Mouse (Mus musculus) adrenal gland, adult (tissue): Measurements from ENCODE around the gene Zfp263.
A peak's percentile ranks its signal among the peaks of the same experiment; 100 is the strongest.

Experiments
- DNase-seq, 2 experiments: peaks; one replicate each; pipeline ENCODE4 v3.0.0; 2022 to 2023; ENCODE audit warnings: low spot score in 1 of 2; ENCODE audit not compliant: inconsistent age in 2 of 2

Zfp263 gene

DNA sequence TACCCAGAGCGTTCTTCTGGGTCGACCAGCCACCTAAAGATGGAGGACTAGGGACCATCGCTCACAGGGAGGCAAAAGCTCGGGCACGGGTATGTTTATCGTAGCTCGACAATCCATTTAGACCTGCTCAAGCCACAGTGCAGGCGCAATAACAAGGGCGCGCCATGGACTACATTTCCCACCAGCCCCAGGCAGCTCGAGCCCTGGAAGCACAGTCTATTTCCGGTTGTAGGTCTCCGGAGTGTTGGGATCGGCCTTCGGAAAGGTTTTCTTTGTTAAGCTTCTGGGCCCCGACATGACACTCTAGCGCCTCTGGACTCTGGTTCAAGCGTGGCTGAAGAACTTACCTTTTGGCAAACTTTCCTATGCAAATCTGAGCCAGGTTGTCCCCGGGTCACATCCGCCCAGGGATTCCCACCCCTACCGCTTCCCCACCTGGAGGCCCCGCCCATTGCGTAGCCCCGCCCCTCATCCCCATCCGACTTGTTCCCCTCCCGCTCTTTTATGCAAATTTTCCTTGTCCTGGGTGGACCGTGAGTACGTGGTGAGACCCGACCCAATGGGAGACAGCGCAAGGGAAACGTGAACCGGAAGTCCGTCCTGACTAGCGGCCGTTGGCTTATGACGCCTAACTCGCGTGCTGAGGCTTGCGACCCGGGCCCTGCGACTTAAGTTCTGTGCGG lies at the start of gene Zfp263:
Gene Zfp263 (plus strand): TSS at position 591 of the 683 bp plus-strand sequence.
- peak; percentile 95 to 98 for DNase-seq

DNA sequence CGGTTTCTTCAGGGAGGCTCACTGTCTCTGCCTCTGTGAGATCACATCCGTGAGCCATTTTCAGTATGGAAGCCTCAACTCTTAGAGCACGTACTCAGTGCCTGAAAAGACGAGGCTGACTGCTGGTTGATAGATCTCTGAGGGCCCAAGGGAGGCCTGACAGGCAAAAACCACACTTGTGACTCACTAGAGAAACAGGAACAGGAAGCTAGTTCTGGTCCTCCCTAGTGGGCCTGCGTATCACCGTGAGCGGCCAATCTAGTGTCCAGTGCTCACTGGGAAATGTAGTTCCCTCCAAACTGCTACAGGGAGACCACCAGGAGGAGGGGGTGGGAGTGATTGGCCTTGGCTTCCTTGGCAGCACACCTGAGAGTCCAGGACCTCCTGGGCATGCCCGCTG lies 44.6 kb upstream of the Zfp263 start:
- DNase-seq = no peak

DNA sequence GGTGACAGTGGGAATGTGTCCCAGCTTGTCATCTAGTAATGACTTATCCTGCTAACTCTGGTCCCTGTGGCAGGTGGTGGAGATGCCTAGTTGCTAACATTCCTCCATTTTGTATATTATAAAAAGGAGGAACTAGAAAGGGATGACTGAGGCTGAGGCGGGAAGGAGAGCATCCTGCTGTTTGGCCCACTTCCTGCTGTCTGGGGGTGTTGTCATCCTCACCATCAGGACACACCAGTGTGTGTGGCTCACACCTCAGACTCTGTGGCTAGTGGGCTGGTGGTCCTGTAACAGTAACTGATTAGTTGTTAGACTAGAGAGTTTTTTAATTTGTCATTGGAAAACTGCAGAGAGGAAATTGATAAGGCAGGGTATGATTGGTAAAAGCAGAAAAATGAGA lies 43.0 kb upstream of the Zfp263 start:
- DNase-seq = no peak

DNA sequence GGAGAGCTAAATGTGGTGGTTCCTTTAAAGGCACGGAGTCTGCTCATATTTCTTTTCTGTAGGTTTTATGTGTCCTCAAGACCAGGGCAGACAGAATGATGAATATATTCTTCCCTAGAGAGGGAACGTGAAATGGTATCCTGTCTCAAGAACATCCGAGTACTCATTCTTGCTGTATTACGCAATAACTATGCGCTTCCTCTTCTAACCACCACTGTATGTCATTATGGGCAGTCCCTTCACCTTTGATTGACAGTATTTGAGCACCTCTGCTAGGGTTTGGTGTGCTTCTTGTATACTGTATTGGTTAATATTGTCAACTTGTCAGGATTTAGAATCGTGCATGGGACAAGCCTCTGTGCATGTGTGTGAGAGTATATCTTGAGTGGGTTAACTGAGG lies 37.2 kb upstream of the Zfp263 start:
- DNase-seq = no peak

DNA sequence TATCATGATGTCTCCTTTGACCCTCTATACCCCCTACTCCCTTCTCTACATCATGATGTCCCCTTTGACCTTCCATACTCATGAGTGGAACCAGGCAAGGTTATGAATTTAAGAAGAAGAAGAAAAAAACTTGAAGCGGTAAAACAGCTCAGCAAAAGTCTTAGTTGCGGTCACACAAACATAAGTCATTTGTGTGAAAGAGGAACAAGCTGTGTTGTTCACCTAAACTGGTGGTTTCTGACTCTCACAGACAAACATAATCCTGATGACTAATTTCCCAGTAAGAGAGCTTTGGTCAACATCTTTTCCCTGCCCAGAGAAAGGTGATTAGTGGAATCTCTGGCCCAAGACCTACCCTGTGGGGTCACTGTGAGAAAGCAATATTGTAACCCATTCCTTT lies 29.2 kb upstream of the Zfp263 start:
- no peak for DNase-seq

DNA sequence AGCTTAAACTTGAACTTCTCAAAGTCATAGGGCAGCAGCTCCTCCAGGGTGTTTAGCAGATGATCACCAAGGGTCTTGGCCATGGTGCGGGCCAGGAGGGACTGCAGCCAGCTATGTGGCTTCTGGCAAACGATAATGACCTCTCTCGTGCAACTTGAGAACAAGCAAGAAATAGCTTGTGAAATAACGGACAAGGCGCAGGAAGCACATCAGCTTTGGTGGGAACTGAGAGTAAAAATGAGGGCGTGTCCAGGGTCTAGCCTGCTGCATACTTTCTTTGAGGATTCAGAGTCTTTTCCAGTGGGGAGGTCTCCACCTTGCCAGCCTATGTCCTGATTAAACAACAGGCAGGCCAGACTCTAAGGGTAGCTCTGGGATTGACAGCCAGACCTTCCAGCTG lies 25.9 kb upstream of the Zfp263 start, which contains the start of gene Mefv:
Gene Mefv (minus strand): TSS at position 118 of the 400 bp plus-strand sequence.
- DNase-seq = no peak

DNA sequence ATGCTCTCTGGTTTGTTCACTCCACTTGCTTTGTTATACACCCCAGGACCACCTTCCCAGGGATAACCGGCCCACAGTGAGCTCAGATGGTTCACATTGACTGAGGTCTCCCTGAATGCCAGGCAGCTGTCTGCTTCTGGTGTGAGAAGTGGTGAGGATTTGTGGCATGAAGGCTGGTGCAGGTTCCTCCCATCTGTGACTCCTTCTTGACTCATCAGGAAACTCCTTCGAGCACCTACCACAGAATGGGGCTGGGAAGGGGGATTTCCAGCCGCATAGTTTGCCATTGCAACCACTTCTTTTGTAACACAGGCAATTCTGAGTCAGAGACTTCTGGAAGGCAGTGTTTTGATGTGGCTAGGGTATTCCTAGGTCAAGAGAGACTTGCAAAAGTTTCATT lies 20.7 kb upstream of the Zfp263 start:
- DNase-seq = peak; percentile 19 to 30

DNA sequence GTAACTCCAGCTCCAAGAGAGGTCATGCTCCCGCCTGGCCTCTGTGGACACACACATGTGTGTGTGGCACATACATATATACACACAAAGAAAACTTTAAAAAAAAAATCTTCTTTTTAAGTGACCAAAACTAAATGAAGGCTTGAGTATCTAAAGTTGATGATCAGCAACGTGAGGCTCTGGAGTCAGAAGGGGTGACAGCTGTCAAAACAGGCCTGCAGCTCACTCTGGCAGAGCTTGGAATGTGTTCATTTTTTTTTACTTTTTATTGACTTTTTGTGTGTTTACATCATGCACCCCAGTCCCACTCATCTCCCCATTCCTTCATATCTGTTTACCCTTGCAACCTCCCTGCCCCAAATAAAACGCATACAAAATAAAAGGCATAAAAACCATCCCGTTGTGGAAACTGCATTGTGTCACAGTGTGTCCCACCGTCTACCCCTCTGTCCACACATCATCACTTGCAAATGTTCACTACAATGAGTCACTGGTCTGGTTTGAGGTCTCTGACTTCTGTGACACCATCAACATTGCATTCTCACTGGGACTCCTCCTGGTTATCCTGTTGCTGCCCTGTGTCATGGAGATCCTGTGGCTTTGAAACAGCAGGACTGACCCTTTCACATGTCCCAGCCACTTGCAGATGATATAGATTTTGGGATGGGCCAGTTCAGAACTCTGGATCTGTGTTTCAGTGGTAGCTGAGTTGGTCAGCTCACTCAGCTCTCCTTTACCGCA lies 15.7 kb upstream of the Zfp263 start:
- no peak for DNase-seq

DNA sequence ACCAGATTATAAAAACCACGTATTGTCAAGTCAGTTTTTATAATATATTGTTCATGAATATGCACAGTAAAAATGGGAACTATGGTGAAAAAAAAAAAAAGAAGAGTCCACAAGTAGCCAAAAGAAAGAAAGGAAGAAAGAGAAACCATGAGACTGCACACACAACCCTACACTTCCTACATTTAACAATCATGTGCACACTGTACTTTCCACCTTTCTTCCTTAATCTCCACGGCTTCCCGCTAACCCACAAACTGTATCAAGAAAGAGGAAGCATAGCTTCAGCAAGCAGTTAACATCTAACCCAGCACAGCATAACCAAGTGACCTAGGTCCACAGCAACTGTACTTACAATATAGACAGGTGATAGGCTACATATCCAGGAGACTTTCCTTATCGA lies 11.3 kb upstream of the Zfp263 start:
- DNase-seq = no peak

DNA sequence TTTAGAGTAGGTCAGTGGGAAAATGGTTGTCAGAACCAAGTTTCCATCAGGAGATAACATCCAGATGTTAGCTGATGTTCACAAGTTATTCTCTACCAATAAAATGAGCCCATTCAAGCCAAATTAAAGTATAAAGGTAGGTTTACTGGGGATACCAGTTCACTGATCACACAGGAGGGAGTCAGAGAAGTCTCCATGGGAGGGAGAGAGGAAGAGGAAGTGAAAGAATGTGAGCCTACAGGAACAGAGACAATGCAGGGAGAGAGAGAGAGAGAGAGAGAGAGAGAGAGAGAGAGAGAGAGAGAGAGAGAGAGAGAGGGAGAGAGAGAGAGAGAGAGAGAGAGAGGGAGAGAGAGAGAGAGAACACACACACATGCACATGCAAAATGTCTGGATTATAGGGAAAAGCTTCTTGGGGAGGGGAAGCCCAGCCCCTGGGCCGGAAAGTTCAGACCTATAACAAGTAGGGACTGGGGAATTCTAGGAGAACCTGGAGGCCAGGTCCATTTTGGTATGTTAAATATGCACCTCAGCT lies 10.6 kb upstream of the Zfp263 start:
- DNase-seq = no peak

DNA sequence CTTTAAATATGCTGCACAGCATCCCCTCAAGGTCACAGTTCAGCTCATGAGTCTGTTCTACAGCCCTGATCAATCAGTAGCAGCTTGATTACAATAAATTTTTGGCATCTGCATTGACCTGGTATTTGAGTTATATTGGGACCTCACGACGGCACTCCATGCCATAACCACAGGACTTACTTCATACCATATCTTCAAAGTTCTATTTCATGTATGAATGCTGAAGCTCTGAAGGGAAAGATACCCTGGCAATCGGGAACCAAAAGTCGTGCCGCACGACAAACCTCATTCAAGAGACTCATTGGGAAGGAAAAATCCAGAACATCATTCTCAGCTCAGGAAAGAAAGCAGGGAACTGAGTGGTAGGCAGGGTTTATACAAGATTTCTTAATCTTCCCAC lies 1.4 kb upstream of the Zfp263 start:
- peak in 1 of 2 experiments; percentile 54 for DNase-seq

DNA sequence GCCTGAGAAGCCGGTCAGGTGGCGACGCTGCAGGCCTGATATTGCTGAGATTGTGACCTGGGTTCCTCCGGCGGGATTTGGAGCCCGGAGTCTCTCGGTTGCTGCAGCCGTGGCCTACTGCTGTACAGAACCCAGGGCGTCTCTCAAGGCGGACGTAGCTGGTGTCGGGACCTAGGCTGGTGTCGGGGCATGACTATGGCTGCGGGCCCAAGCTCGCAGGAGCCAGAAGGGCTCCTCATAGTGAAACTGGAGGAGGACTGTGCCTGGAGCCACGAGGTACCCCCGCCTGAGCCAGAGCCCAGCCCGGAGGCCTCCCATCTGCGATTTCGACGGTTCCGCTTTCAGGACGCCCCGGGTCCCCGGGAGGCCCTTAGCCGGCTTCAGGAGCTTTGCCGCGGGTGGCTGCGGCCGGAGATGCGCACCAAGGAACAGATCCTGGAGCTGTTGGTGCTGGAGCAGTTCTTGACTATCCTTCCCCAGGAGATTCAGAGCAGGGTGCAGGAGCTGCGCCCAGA lies 350 bp downstream of the Zfp263 start:
- DNase-seq = no peak

DNA sequence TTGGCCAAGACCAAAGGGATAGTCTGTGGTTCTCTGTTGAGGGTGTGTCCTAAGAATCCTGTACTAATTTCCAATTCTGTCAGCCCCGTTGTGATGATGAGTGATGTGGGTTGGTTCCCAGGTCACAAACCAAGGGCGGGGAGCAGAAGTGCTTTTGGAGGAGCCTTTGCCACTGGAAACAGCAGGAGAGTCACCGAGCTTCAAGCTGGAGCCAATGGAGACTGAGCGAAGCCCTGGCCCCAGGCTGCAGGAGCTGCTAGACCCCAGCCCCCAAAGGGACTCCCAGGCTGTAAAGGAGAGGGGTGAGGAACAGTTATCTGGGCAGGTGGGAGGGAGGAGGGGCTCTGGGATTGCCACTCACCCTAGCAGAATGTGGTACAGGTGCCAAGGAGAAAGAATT lies 1.8 kb downstream of the Zfp263 start:
- DNase-seq = peak; percentile 22 to 30

DNA sequence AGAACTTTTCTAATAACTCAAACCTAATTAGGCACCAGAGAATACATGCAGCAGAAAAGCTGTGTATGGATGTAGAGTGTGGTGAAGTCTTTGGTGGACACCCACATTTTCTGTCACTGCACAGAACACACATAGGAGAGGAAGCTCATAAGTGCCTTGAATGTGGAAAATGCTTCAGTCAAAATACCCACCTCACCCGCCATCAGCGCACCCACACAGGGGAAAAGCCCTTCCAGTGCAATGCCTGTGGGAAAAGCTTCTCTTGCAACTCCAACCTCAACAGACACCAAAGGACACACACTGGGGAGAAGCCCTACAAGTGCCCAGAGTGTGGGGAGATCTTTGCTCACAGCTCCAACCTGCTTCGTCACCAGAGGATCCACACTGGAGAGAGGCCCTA lies 5.1 kb downstream of the Zfp263 start:
- no peak for DNase-seq

DNA sequence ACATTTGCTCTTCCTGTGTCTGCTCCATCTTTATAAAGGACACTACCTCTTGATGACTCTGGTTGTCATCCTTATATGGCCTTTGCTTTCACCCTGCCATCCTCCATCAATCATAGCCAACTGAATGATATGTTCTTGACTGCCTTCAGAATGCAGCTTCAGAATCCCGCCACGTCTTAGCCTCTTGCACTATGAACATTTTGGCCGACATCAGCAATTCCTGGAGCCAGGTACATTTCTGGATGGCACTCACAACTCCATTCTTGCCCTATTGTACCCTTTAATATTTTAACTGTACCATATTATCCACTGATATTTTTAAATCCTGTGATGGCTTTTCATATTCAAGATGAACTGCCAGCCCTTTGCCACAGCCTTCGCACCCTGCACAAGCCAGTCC lies 27.7 kb downstream of the Zfp263 start:
- no peak for DNase-seq

DNA sequence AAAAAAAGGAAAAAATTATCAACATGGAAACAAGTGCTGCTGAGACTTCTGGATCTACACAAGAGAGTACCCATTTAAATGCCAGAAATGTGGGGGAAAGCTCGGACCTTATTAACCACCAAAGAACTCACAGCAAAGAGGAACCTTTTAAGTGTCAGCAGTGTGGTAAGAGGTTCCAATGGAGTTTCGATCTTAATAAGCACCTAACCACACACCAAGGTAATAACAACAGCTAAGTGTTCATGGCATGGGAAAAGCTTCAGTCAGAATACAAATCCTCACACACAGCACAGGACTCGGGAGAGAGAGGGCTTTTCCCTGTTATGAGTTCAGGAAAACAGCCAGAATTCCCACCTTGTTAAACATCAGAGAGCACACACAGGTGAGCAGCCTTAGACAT lies 32.5 kb downstream of the Zfp263 start:
- DNase-seq = no peak

DNA sequence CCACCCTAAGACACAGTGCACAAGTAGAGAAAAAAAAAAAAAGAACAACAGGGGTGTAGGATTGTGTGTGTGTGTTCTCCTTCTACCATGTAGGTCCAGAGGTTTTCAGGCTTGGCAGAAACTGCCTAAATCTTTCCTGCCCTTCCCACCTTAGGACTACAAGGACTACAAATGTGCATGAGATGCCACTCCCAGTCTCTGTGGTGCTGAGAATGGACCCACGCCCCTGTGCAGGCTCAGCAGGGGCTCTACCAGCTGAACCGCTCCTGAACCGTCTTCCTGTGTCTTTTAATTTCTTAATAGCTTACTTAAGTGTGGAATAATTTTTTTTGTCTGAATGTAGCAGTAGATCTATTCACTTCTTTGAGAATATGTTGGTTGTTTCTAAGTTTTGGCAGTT lies 34.1 kb downstream of the Zfp263 start:
- no peak for DNase-seq

DNA sequence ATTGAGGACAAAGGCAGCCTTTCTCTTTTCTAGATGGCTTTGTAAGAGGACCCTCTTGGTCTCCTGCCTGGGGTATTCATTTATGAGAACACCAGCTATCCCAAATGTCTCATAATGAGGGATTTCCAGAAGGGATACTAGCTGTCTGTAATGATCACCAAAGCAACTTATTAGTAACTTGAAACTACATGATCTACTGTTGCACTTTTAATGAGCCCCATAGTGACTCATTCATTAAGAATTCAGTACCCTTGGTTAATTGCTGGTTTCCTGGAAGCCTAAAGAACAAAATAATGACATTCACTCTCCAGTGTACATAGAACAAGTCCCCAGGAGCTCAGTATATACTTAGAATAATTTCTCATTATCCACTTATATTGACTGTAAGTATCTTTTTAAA lies 37.3 kb downstream of the Zfp263 start:
- no peak for DNase-seq

DNA sequence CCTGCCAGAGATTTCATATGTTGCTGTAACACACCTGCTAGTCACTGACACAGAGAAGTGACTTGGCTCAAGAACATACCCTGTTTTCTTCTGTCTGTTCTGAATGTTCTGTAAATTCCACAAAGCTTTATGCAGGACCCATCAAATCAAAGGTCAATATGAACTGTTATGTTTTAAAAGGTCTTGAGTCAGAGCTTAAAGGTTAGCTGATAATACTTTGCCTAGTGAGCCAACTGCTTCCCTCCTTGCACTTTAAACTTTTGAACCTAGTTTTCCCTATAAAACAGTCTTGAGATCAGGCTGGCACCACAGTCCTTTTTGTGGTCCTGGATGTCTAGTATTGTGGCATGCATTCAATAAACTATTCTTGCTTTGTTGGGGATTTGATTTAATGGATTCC lies 44.5 kb downstream of the Zfp263 start:
- DNase-seq = no peak
